Mouse (Mus musculus): ENCODE results near the gene Nme6. TPM values are rescaled to one million over a fixed set of nuclear protein-coding genes. Genes with fewer than 3 reads are reported as not detected.
"Not testable (repeated sequence)": the region's sequence is repeated elsewhere in the genome, so short reads cannot be mapped to it uniquely, and the experiment has no call there.

Gene Nme6
- polyA plus RNA-seq (2012; rRNA removed): 9.9 and 14.6 TPM in 2 replicates

- Histone ChIP-seq H3K36me3 (ENCODE audit: control insufficient read depth, insufficient read depth, low read length) (peaks cover 1% of the 10 kb centered on the region; the same call in 1 of the 2 replicates), H3K27me3 (ENCODE audit: control insufficient read depth, insufficient read depth, low read length) (no peaks in the 10 kb centered on the region), H3K4me1 (ENCODE audit: control insufficient read depth, insufficient read depth, insufficient read length, low read length) (peaks cover 5% of the 10 kb centered on the region; the same call in 1 of the 2 replicates), H3K4me3 (ENCODE audit: low read depth, low read length) (peak within 1 kb of the TSS; percentile 92), H3K27ac (ENCODE audit: insufficient read depth, low read depth, low read length) (peak within 1 kb of the TSS; percentile 62)
- under 1% methylated on average over 32 of the region's 32 CpGs for WGBS
- peak; percentile 86; the same call in 1 of the 2 replicates for TF ChIP-seq CTCF (IDR thresholded peaks at IDR 0.05; ENCODE audit: extremely low read depth, insufficient read length, insufficient replicate concordance, low read depth, low read length)
- peak; percentile 44; the same call in 1 of the 2 replicates for TF ChIP-seq POLR2A (IDR thresholded peaks at IDR 0.05; ENCODE audit: low read depth, low read length)
Measured at GRCm38 (mm10) chr9:109832391-109833087, at the start of gene Nme6. Gene Nme6 (plus strand): TSS chr9:109832749.

GRCm38 (mm10) chr9:109790570-109790969 is 42.0 kb upstream of the Nme6 start, which contains the start of gene Fbxw27:
Gene Fbxw27 (minus strand): TSS chr9:109790670.
- not testable (repeated sequence) for H3K27ac ChIP-seq (ENCODE audit: insufficient read depth, low read depth, low read length); H3K4me1 ChIP-seq (ENCODE audit: control insufficient read depth, insufficient read depth, insufficient read length, low read length); H3K36me3 ChIP-seq (ENCODE audit: control insufficient read depth, insufficient read depth, low read length); H3K4me3 ChIP-seq (ENCODE audit: low read depth, low read length); H3K27me3 ChIP-seq (ENCODE audit: control insufficient read depth, insufficient read depth, low read length)
- WGBS: 79% methylated on average over 4 of the region's 4 CpGs

GRCm38 (mm10) chr9:109795221-109795620 is 37.3 kb upstream of the Nme6 start:
- Histone ChIP-seq H3K4me3 (ENCODE audit: low read depth, low read length) (no peak overlapping the region), H3K36me3 (ENCODE audit: control insufficient read depth, insufficient read depth, low read length) (no peaks in the 10 kb centered on the region), H3K27ac (ENCODE audit: insufficient read depth, low read depth, low read length) (no peak overlapping the region), H3K27me3 (ENCODE audit: control insufficient read depth, insufficient read depth, low read length) (no peaks in the 10 kb centered on the region; the same call in 1 of the 2 replicates), H3K4me1 (ENCODE audit: control insufficient read depth, insufficient read depth, insufficient read length, low read length) (no peaks in the 10 kb centered on the region)
- 65% methylated on average over 2 of the region's 2 CpGs for WGBS
- TF ChIP-seq POLR2A (IDR thresholded peaks at IDR 0.05; ENCODE audit: low read depth, low read length) (no peak), CTCF (IDR thresholded peaks at IDR 0.05; ENCODE audit: extremely low read depth, insufficient read length, insufficient replicate concordance, low read depth, low read length) (no peak)

- no peaks in the 10 kb centered on the region; the same call in 1 of the 2 replicates for H3K27me3 ChIP-seq (ENCODE audit: control insufficient read depth, insufficient read depth, low read length)
- 70% methylated on average over 2 of the region's 2 CpGs for WGBS
- TF ChIP-seq POLR2A (IDR thresholded peaks at IDR 0.05; ENCODE audit: low read depth, low read length): no peak
- no peak for TF ChIP-seq CTCF (IDR thresholded peaks at IDR 0.05; ENCODE audit: extremely low read depth, insufficient read length, insufficient replicate concordance, low read depth, low read length)
- H3K4me1 ChIP-seq (ENCODE audit: control insufficient read depth, insufficient read depth, insufficient read length, low read length): no peaks in the 10 kb centered on the region
- no peak overlapping the region for H3K27ac ChIP-seq (ENCODE audit: insufficient read depth, low read depth, low read length)
- H3K36me3 ChIP-seq (ENCODE audit: control insufficient read depth, insufficient read depth, low read length): no peaks in the 10 kb centered on the region
- H3K4me3 ChIP-seq (ENCODE audit: low read depth, low read length): no peak overlapping the region
Measured at GRCm38 (mm10) chr9:109795811-109796210, 36.7 kb upstream of the Nme6 start.

- no peak overlapping the region for H3K4me3 ChIP-seq (ENCODE audit: low read depth, low read length)
- H3K27me3 ChIP-seq (ENCODE audit: control insufficient read depth, insufficient read depth, low read length): no peaks in the 10 kb centered on the region; the same call in 1 of the 2 replicates
- H3K27ac ChIP-seq (ENCODE audit: insufficient read depth, low read depth, low read length): no peak overlapping the region
- no peaks in the 10 kb centered on the region for H3K36me3 ChIP-seq (ENCODE audit: control insufficient read depth, insufficient read depth, low read length)
- no peaks in the 10 kb centered on the region for H3K4me1 ChIP-seq (ENCODE audit: control insufficient read depth, insufficient read depth, insufficient read length, low read length)
- TF ChIP-seq POLR2A (IDR thresholded peaks at IDR 0.05; ENCODE audit: low read depth, low read length): no peak
- TF ChIP-seq CTCF (IDR thresholded peaks at IDR 0.05; ENCODE audit: extremely low read depth, insufficient read length, insufficient replicate concordance, low read depth, low read length): peak; percentile 48; the same call in 1 of the 2 replicates
- WGBS: 100% methylated on average over 1 of the region's 1 CpGs
Measured at GRCm38 (mm10) chr9:109798051-109798450, 34.5 kb upstream of the Nme6 start.

- H3K4me1 ChIP-seq (ENCODE audit: control insufficient read depth, insufficient read depth, insufficient read length, low read length); H3K4me3 ChIP-seq (ENCODE audit: low read depth, low read length); H3K27ac ChIP-seq (ENCODE audit: insufficient read depth, low read depth, low read length); H3K36me3 ChIP-seq (ENCODE audit: control insufficient read depth, insufficient read depth, low read length); H3K27me3 ChIP-seq (ENCODE audit: control insufficient read depth, insufficient read depth, low read length): not testable (repeated sequence)
- WGBS: 36% methylated on average over 2 of the region's 2 CpGs
Measured at GRCm38 (mm10) chr9:109805596-109805995, 27.0 kb upstream of the Nme6 start.

GRCm38 (mm10) chr9:109806260-109806659 is 26.3 kb upstream of the Nme6 start:
- Histone ChIP-seq H3K27me3 (ENCODE audit: control insufficient read depth, insufficient read depth, low read length) (no peaks in the 10 kb centered on the region), H3K36me3 (ENCODE audit: control insufficient read depth, insufficient read depth, low read length) (no peaks in the 10 kb centered on the region), H3K4me3 (ENCODE audit: low read depth, low read length) (no peak overlapping the region), H3K27ac (ENCODE audit: insufficient read depth, low read depth, low read length) (no peak overlapping the region), H3K4me1 (ENCODE audit: control insufficient read depth, insufficient read depth, insufficient read length, low read length) (no peaks in the 10 kb centered on the region)
- WGBS: 42% methylated on average over 1 of the region's 1 CpGs
- TF ChIP-seq CTCF (IDR thresholded peaks at IDR 0.05; ENCODE audit: extremely low read depth, insufficient read length, insufficient replicate concordance, low read depth, low read length) (no peak), POLR2A (IDR thresholded peaks at IDR 0.05; ENCODE audit: low read depth, low read length) (no peak)
